Mouse (Mus musculus) ES-E14 (cell line): ENCODE results near the gene Arhgap11a. TPM values are rescaled to one million over a fixed set of nuclear protein-coding genes. Genes with fewer than 3 reads are reported as not detected.

Source experiments
- DNase-seq: peaks from one replicate; pipeline ENCODE4 v3.0.0-alpha.2; 2013; ENCODE audit warnings: low read depth, low spot score
- H3K27ac ChIP-seq: 2 replicates; pipeline ENCODE4 v1.5.1; 2012; ENCODE audit warnings: low read depth, mild to moderate bottlenecking, low read length, moderate library complexity, mixed read lengths; ENCODE audit not compliant: poor library complexity, insufficient read depth, severe bottlenecking
- H3K36me3 ChIP-seq: 2 replicates; pipeline ENCODE4 v1.6.1; 2012; ENCODE audit warnings: mild to moderate bottlenecking, low read length, moderate library complexity, mixed read lengths; ENCODE audit not compliant: control insufficient read depth, poor library complexity, insufficient read depth, severe bottlenecking
- H3K4me1 ChIP-seq, 2 experiments: fragments of 150-350 bp in 1 of 2; sonication (generic) in 1 of 2; 2 replicates each; pipeline ENCODE4 v1.6.1; 2012; ENCODE audit warnings: low read length in 2 of 2, mild to moderate bottlenecking in 1 of 2, mixed read lengths in 1 of 2; ENCODE audit not compliant: control insufficient read depth in 2 of 2, insufficient read depth in 2 of 2, poor library complexity in 1 of 2
- H3K4me3 ChIP-seq, 2 experiments: fragments of 150-350 bp in 1 of 2; sonication (generic) in 1 of 2; 2 replicates each; pipeline ENCODE4 v1.5.1; 2012; ENCODE audit warnings: low read length in 2 of 2, low read depth in 1 of 2, mild to moderate bottlenecking in 1 of 2, mixed read lengths in 1 of 2; ENCODE audit not compliant: insufficient read depth in 1 of 2, poor library complexity in 1 of 2, severe bottlenecking in 1 of 2
- H3K9ac ChIP-seq: 2 replicates; pipeline ENCODE4 v1.6.1; 2012; ENCODE audit warnings: low read depth, mild to moderate bottlenecking, low read length, mixed read lengths; ENCODE audit not compliant: poor library complexity, insufficient read depth, severe bottlenecking
- H3K9me3 ChIP-seq: fragments of 150-350 bp; sonication (generic); 2 replicates; pipeline ENCODE4 v1.6.1; 2012; ENCODE audit warnings: low read depth, mild to moderate bottlenecking, low read length; ENCODE audit not compliant: control insufficient read depth, insufficient read depth
- CHD2 ChIP-seq: IDR thresholded peaks from 2 replicates; pipeline ENCODE4 v1.6.1; 2014; ENCODE audit warnings: mild to moderate bottlenecking, low read depth, low read length, inconsistent platforms
- HCFC1 ChIP-seq: IDR thresholded peaks from 2 replicates; pipeline ENCODE4 v1.6.1; 2012; ENCODE audit warnings: low read length, inconsistent platforms, borderline replicate concordance; ENCODE audit not compliant: insufficient read depth
- MAFK ChIP-seq: IDR thresholded peaks from 2 replicates; pipeline ENCODE4 v1.6.1; 2014; ENCODE audit warnings: mild to moderate bottlenecking, low read depth, low read length, inconsistent platforms; ENCODE audit not compliant: insufficient read depth
- ZC3H11A ChIP-seq: IDR thresholded peaks from 2 replicates; pipeline ENCODE4 v1.6.1; 2012; ENCODE audit warnings: low read depth, mild to moderate bottlenecking, inconsistent platforms, low read length, borderline replicate concordance
- ZNF384 ChIP-seq: IDR thresholded peaks from 2 replicates; pipeline ENCODE4 v1.6.1; 2012; ENCODE audit warnings: low read depth, low read length, inconsistent platforms
- in situ Hi-C, 2 experiments: fragments of 600-800 bp; cut with MboI; formaldehyde crosslinking; loops; one replicate each; pipeline ENCODE4 v1.15.1; 2025; ENCODE audit warnings: low sequenced_read_pairs in 2 of 2, inconsistent platforms in 1 of 2; ENCODE audit not compliant: unreplicated experiment in 2 of 2
- total RNA-seq: library from RNA; depleted of rRNA; stranded (reverse); fragments of 300-350 nt; gene quantifications from 2 replicates; pipeline ENCODE4 v1.2.3, GENCODE M21; 2012

Gene Arhgap11a
- total RNA-seq, 1 experiment = 25.2 TPM

- no peak overlapping the region for H3K9ac ChIP-seq
- no peak overlapping the region for H3K4me3 ChIP-seq
- peaks cover 0 to 3% of the 10 kb centered on the region in 2 experiments; a peak in 2 of 4 replicates for H3K4me1 ChIP-seq
- H3K9me3 ChIP-seq = no peaks in the 10 kb centered on the region
- TF ChIP-seq MAFK = no peak
- no peak for TF ChIP-seq ZNF384
- TF ChIP-seq CHD2 = no peak
- TF ChIP-seq HCFC1 = no peak
- no peak for TF ChIP-seq ZC3H11A
- no peak for DNase-seq
- in situ Hi-C loops = loop anchor here in 1 of 2 experiments (25.0 kb wide), 1 partner anchor 292 kb away; no protein-coding TSS in a partner anchor
- H3K36me3 ChIP-seq = peaks cover 24% of the 10 kb centered on the region
- H3K27ac ChIP-seq = no peak overlapping the region
Measured at GRCm38 (mm10) chr2:113845081-113845480, 3.4 kb downstream of the Arhgap11a start.

GRCm38 (mm10) chr2:113841656-113842437 lies 6.6 kb downstream of the Arhgap11a start:
- Histone ChIP-seq H3K27ac (no peak overlapping the region), H3K9me3 (no peaks in the 10 kb centered on the region), H3K36me3 (peaks cover 24% of the 10 kb centered on the region), H3K9ac (no peak overlapping the region), H3K4me3 (no peak overlapping the region), H3K4me1 (peaks cover 0 to 1% of the 10 kb centered on the region in 2 experiments; a peak in 1 of 4 replicates)
- no peak for DNase-seq
- no peak for TF ChIP-seq ZNF384
- TF ChIP-seq MAFK = no peak
- TF ChIP-seq CHD2 = no peak
- no peak for TF ChIP-seq ZC3H11A
- TF ChIP-seq HCFC1 = no peak
- in situ Hi-C loops = loop anchor here in 1 of 2 experiments (25.0 kb wide), 1 partner anchor 295 kb away; no protein-coding TSS in a partner anchor

GRCm38 (mm10) chr2:113839488-113839887 lies 9.0 kb downstream of the Arhgap11a start:
- H3K4me1 ChIP-seq = no peaks in the 10 kb centered on the region
- TF ChIP-seq ZNF384 = no peak
- TF ChIP-seq MAFK = no peak
- TF ChIP-seq HCFC1 = no peak
- no peak for TF ChIP-seq ZC3H11A
- TF ChIP-seq CHD2 = no peak
- H3K9me3 ChIP-seq = no peaks in the 10 kb centered on the region
- DNase-seq = no peak
- in situ Hi-C loops = loop anchor here in 1 of 2 experiments (25.0 kb wide), 1 partner anchor 298 kb away; no protein-coding TSS in a partner anchor
- H3K36me3 ChIP-seq = peaks cover 30% of the 10 kb centered on the region
- no peak overlapping the region for H3K9ac ChIP-seq
- no peak overlapping the region for H3K27ac ChIP-seq
- no peak overlapping the region for H3K4me3 ChIP-seq

GRCm38 (mm10) chr2:113835219-113835618 lies 13.2 kb downstream of the Arhgap11a start:
- in situ Hi-C loops = loop anchor here in 1 of 2 experiments (25.0 kb wide), 1 partner anchor 302 kb away; no protein-coding TSS in a partner anchor
- H3K27ac ChIP-seq = no peak overlapping the region
- H3K9ac ChIP-seq = no peak overlapping the region
- no peak for DNase-seq
- H3K4me3 ChIP-seq = no peak overlapping the region
- H3K36me3 ChIP-seq = peaks cover 19% of the 10 kb centered on the region
- H3K9me3 ChIP-seq = no peaks in the 10 kb centered on the region
- TF ChIP-seq ZC3H11A = no peak
- no peak for TF ChIP-seq ZNF384
- no peak for TF ChIP-seq CHD2
- TF ChIP-seq HCFC1 = no peak
- TF ChIP-seq MAFK = no peak
- H3K4me1 ChIP-seq = no peaks in the 10 kb centered on the region
